In genomic region chrX:155318005-155318404, GRCm38 (mm10) we compare ENCODE assay signal across 8 mouse cellular contexts. TPM values are rescaled to one million over a fixed set of nuclear protein-coding genes. Genes with fewer than 3 reads are reported as not detected.
A peak's percentile ranks its signal among the peaks of the same experiment; 100 is the strongest.
DNase-seq lines count a peak whose midpoint lies in the region.

No protein-coding gene starts in this region.

- peak; percentile 36 for DNase-seq in gastrocnemius, adult 18-20 months (ENCODE audit: low spot score)
- no peak for DNase-seq in gastrocnemius, postnatal 36 days
- DNase-seq in right cerebral cortex, adult 18-20 months: peak; percentile 12
- DNase-seq in right cerebral cortex, postnatal 14 days: no peak
- DNase-seq in cerebellum, adult 9-11 months: peak; percentile 8
- DNase-seq in heart, postnatal 4 days: peak; percentile 14
- DNase-seq in lung, postnatal 25 days (ENCODE audit: low spot score): peak; percentile 32
- peak; percentile 11 for DNase-seq in testis, postnatal 14 days (ENCODE audit: low spot score)

- intact Hi-C loops in gastrocnemius, postnatal 36 days (cut with DNase I): loop anchor here (1.0 kb wide), 1 partner anchor 173 kb away; no protein-coding TSS in a partner anchor

RNA-seq across cellular contexts. Expression of gene Prdx4, which starts 22.5 kb away (rescaled TPM):
- total RNA-seq in gastrocnemius, adult 18-20 months (2021): 1 to 10 TPM; 6.3 to 6.9 TPM
- total RNA-seq in gastrocnemius, postnatal 36 days (2021): 1 to 10 TPM; 8.4 to 8.6 TPM
- 10 to 100 TPM; 93.6 to 97.2 TPM for total RNA-seq in heart, postnatal 4 days (2021)

RNA-seq across cellular contexts. Expression of gene Acot9, which starts 55.8 kb away (rescaled TPM):
- 10 to 100 TPM; 18.0 to 18.8 TPM for total RNA-seq in gastrocnemius, adult 18-20 months (2021)
- 10 to 100 TPM; 17.4 to 22.8 TPM for total RNA-seq in gastrocnemius, postnatal 36 days (2021)
- total RNA-seq in heart, postnatal 4 days (2021): 10 to 100 TPM; 41.9 to 43.4 TPM

Comparison
In these comparisons a context has a peak if more than half of its experiments do, and no peak if none do; other contexts are left out.
1. DNase-seq: peak in gastrocnemius, adult 18-20 months (single experiment), right cerebral cortex, adult 18-20 months (single experiment), cerebellum, adult 9-11 months (single experiment), heart, postnatal 4 days (single experiment), lung, postnatal 25 days (single experiment) and testis, postnatal 14 days (single experiment); none in gastrocnemius, postnatal 36 days (0 of 2) and right cerebral cortex, postnatal 14 days (single experiment).
2. RNA of gene Prdx4, which starts 22.5 kb away (total RNA-seq): 93.6 to 97.2 TPM in heart, postnatal 4 days; 8.4 to 8.6 TPM in gastrocnemius, postnatal 36 days and 6.3 to 6.9 TPM in gastrocnemius, adult 18-20 months; every median in the first group is over 4 times any median in the second.